Mouse (Mus musculus) liver, postnatal 0 days (tissue): ENCODE results near the gene Pgpep1. TPM values are rescaled to one million over a fixed set of nuclear protein-coding genes. Genes with fewer than 3 reads are reported as not detected.

Experiments used
- ATAC-seq: fragments of 200-750 bp; cut with Nextera tagmentation; 2 replicates; pipeline ENCODE4 v1.8.0; 2017; ENCODE audit warnings: mild to moderate bottlenecking, moderate library complexity
- DNase-seq: peaks from one replicate; pipeline ENCODE4 v3.0.0-alpha.2; 2016
- H3K27ac ChIP-seq: fragments of 300-500 bp; sonication (generic); 2 replicates; pipeline ENCODE4 v1.5.1; 2014; ENCODE audit warnings: antibody characterized with exemption, moderate library complexity, mild to moderate bottlenecking, low read depth
- H3K27me3 ChIP-seq: fragments of 300-500 bp; sonication (generic); 2 replicates; pipeline ENCODE4 v1.6.1; 2014; ENCODE audit warnings: low read length, control low read depth, mixed read lengths; ENCODE audit not compliant: insufficient read depth
- H3K36me3 ChIP-seq: fragments of 300-500 bp; sonication (generic); replicated peaks from 2 replicates; pipeline ENCODE4 v1.6.1; 2014; ENCODE audit warnings: mild to moderate bottlenecking, control low read depth, low read length, moderate library complexity, mixed read lengths; ENCODE audit not compliant: insufficient read depth
- H3K4me1 ChIP-seq: fragments of 300-500 bp; sonication (generic); 2 replicates; pipeline ENCODE4 v1.6.1; 2014; ENCODE audit warnings: antibody characterized with exemption, mild to moderate bottlenecking, control low read depth; ENCODE audit not compliant: insufficient read depth
- H3K4me2 ChIP-seq: fragments of 300-500 bp; sonication (generic); 2 replicates; pipeline ENCODE4 v1.6.1; 2014; ENCODE audit warnings: low read depth, mild to moderate bottlenecking, low read length, moderate library complexity, mixed read lengths
- H3K4me3 ChIP-seq: fragments of 300-500 bp; sonication (generic); 2 replicates; pipeline ENCODE4 v1.5.1; 2014; ENCODE audit warnings: low read depth, low read length
- H3K9ac ChIP-seq: fragments of 300-500 bp; sonication (generic); replicated peaks from 2 replicates; pipeline ENCODE4 v1.6.1; 2014; ENCODE audit warnings: mild to moderate bottlenecking, moderate library complexity
- H3K9me3 ChIP-seq: fragments of 300-500 bp; sonication (generic); 2 replicates; pipeline ENCODE4 v1.6.1; 2016; ENCODE audit warnings: mild to moderate bottlenecking, control low read depth, low read length, mixed read lengths
- CTCF ChIP-seq: sonication (generic); IDR thresholded peaks from 2 replicates; pipeline ENCODE4 v1.5.1; 2016; ENCODE audit warnings: antibody characterized with exemption, low read depth
- EP300 ChIP-seq: IDR thresholded peaks from 2 replicates; pipeline ENCODE4 v1.6.1; 2016; ENCODE audit warnings: antibody characterized with exemption, low read depth, mild to moderate bottlenecking
- WGBS: fragments of 180-500 bp; shearing (Covaris S2); extraction: QIAGEN DNeasy Blood & Tissue Kit; methylation state at CpG from one replicate; pipeline ENCODE4 v1.1.7; 2014; ENCODE audit not compliant: insufficient replicate concordance; 5-methylcytosine and 5-hydroxymethylcytosine counted together
- polyA plus RNA-seq: library from polyadenylated mRNA; unstranded; fragments of >200 nt; fragmentation: Nextera tagmentation; extraction: Ambion mirVana; gene quantifications from 2 replicates; pipeline ENCODE4 v1.2.1, GENCODE M21; 2015

The Pgpep1 gene
- polyA plus RNA-seq, 1 experiment from 2014 or later: 31.0 TPM

- no peaks in the 10 kb centered on the region for H3K9me3 ChIP-seq
- peaks cover 51% of the 10 kb centered on the region for H3K4me1 ChIP-seq
- peak overlapping the region; percentile 91 for H3K4me3 ChIP-seq
- H3K27ac ChIP-seq: peak overlapping the region; percentile 99
- H3K4me2 ChIP-seq: peak overlapping the region; percentile 90
- DNase-seq (no peak), ATAC-seq (no peak)
- TF ChIP-seq EP300 (no peak), CTCF (no peak)
- 66% methylated on average over 12 of the region's 12 CpGs for WGBS
- H3K36me3 ChIP-seq: no peaks in the 10 kb centered on the region
- H3K27me3 ChIP-seq: no peaks in the 10 kb centered on the region
- H3K9ac ChIP-seq: peak overlapping the region; percentile 67
Observed at GRCm38 (mm10) chr8:70697366-70698250, 37.4 kb upstream of the Pgpep1 start.

GRCm38 (mm10) chr8:70696946-70697345, 36.8 kb upstream of the Pgpep1 start:
- no peaks in the 10 kb centered on the region for H3K27me3 ChIP-seq
- no peaks in the 10 kb centered on the region for H3K36me3 ChIP-seq
- peaks cover 54% of the 10 kb centered on the region for H3K4me1 ChIP-seq
- WGBS: 51% methylated on average over 4 of the region's 4 CpGs
- H3K27ac ChIP-seq: peak overlapping the region; percentile 99
- no peak for TF ChIP-seq EP300
- no peak for TF ChIP-seq CTCF
- peak overlapping the region; percentile 22; the same call in 1 of the 2 replicates for H3K4me3 ChIP-seq
- no peak for ATAC-seq
- peak overlapping the region; percentile 16; the same call in 1 of the 2 replicates for H3K9ac ChIP-seq
- no peak for DNase-seq
- no peaks in the 10 kb centered on the region for H3K9me3 ChIP-seq
- H3K4me2 ChIP-seq: peak overlapping the region; percentile 65

DNA sequence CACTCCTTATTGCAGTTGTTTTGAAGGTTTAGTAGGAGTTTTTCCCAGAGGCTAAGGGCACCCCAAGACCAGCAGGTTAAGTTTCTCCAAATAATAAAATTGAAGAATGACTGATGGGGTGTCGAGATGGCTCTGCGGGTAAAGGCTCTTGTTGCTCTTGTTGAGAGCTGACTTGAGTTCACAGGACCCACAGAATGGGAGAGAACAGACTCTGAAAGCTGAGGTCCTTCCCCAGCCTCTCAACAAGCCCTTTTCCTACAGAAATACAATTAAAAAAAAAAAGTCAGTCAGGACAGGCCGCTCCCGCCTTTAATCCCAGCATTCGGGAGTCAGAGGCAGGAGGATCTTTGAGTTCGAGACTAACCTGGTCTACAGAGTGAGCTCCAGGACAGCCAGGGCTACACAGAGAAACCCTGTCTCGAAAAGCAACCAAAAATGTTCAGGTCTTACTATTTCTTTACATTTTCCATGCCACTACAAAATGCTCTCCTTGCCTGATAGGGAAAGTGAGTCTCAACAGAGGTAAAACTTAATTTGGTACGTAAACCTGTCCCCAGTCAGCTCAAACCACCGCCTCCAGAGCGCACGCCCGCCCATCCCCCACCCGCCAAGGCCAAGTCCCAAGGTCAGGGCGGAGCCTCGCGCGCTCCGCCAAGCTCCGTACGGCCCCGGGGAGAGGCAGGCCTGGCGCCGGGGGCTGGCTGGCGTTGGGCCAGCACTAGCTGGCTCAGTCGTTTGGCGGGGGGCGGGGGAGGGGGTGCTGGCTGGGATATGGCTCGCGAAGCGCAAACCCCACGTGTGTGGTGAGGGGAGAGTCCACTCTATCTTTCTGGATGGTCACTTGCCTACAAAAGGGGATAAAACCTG, 36.1 kb upstream of the Pgpep1 start:
- Histone ChIP-seq H3K27me3 (no peaks in the 10 kb centered on the region), H3K9me3 (no peaks in the 10 kb centered on the region), H3K36me3 (no peaks in the 10 kb centered on the region), H3K4me2 (peak overlapping the region; percentile 65), H3K27ac (peak overlapping the region; percentile 99), H3K4me3 (peak overlapping the region; percentile 22), H3K9ac (peak overlapping the region; percentile 16), H3K4me1 (peaks cover 52% of the 10 kb centered on the region)
- peak; percentile 38; the same call in 1 of the 2 replicates for TF ChIP-seq EP300
- no peak for TF ChIP-seq CTCF
- 3% methylated on average over 31 of the region's 31 CpGs for WGBS
- peak; percentile 9; the same call in 1 of the 2 replicates for ATAC-seq
- DNase-seq: peak; percentile 90

DNA sequence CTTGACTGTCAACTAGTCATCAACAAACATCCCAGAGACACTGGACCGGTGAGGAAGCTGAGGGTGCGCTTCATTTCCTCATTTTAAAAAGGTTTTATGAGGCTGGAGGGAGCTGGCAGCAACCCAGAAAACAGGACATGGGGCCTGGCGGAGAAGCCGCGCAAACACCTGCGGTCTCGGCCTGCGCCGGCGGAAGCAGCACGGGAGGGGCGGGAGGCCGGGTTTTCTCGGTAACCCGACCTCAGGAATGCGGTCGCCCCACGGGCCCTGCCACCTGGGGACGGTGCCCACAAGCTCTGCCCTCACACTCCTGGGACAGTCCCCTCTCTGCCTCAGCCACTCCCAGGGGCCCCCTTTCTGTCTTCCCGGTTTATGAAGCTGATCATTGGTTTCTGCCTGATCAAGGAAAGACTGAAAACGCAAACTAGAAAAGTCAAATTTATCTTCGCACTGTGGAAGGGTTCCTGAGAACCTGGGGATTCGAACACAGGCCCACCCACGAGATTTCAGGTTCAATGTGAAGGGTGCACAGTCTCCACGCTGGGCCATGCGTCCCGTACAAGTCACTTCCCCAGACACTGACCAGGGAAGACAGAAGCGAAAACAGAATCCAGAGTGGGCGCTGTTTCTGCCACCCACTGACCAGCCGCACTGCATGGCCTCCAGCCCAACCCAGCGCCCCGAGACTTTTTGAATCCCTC, 35.3 kb upstream of the Pgpep1 start:
- ATAC-seq (no peak), DNase-seq (peak; percentile 78)
- Histone ChIP-seq H3K36me3 (no peaks in the 10 kb centered on the region), H3K4me1 (peaks cover 45% of the 10 kb centered on the region), H3K27ac (peak overlapping the region; percentile 99), H3K9ac (peak overlapping the region; percentile 57), H3K4me2 (peak overlapping the region; percentile 65), H3K9me3 (no peaks in the 10 kb centered on the region), H3K27me3 (no peaks in the 10 kb centered on the region), H3K4me3 (peak overlapping the region; percentile 5; the same call in 1 of the 2 replicates)
- TF ChIP-seq EP300: peak; percentile 33; the same call in 1 of the 2 replicates
- 0 out of 2 replicates have a peak, but pooled peaks have one; percentile 5 for TF ChIP-seq CTCF
- WGBS: 15% methylated on average over 32 of the region's 32 CpGs

- TF ChIP-seq EP300 (no peak), CTCF (no peak)
- H3K9me3 ChIP-seq: no peaks in the 10 kb centered on the region
- H3K4me2 ChIP-seq: no peak overlapping the region
- no peak overlapping the region for H3K27ac ChIP-seq
- H3K36me3 ChIP-seq: no peaks in the 10 kb centered on the region
- WGBS: 30% methylated on average over 5 of the region's 5 CpGs
- no peaks in the 10 kb centered on the region for H3K27me3 ChIP-seq
- ATAC-seq (no peak), DNase-seq (no peak)
- no peak overlapping the region for H3K9ac ChIP-seq
- peaks cover 45% of the 10 kb centered on the region for H3K4me1 ChIP-seq
- H3K4me3 ChIP-seq: no peak overlapping the region
Observed at GRCm38 (mm10) chr8:70693636-70694035, 33.4 kb upstream of the Pgpep1 start.
